Mouse (Mus musculus) midbrain, embryonic 12.5 days (tissue): Measurements from ENCODE around the gene Slc16a2. TPM values are rescaled to one million over a fixed set of nuclear protein-coding genes. Genes with fewer than 3 reads are reported as not detected.

ENCODE experiments used
- ATAC-seq: fragments of 200-750 bp; cut with Nextera tagmentation; 2 replicates; pipeline ENCODE4 v1.8.0; 2017; ENCODE audit warnings: low read depth, moderate TSS enrichment, moderate library complexity; ENCODE audit not compliant: low FRiP score
- H3K27ac ChIP-seq: fragments of 300-500 bp; sonication (generic); replicated peaks from 2 replicates; pipeline ENCODE4 v1.5.1; 2016; ENCODE audit warnings: mild to moderate bottlenecking
- H3K27me3 ChIP-seq: fragments of 300-500 bp; sonication (generic); 2 replicates; pipeline ENCODE4 v1.6.1; 2016; ENCODE audit warnings: mild to moderate bottlenecking
- H3K36me3 ChIP-seq: fragments of 300-500 bp; sonication (generic); 2 replicates; pipeline ENCODE4 v1.6.1; 2016
- H3K4me1 ChIP-seq: fragments of 300-500 bp; sonication (generic); 2 replicates; pipeline ENCODE4 v1.6.1; 2016
- H3K4me2 ChIP-seq: fragments of 300-500 bp; sonication (generic); replicated peaks from 2 replicates; pipeline ENCODE4 v1.6.1; 2016; ENCODE audit warnings: mild to moderate bottlenecking, moderate library complexity
- H3K4me3 ChIP-seq: fragments of 300-500 bp; sonication (generic); 2 replicates; pipeline ENCODE4 v1.5.1; 2016; ENCODE audit warnings: mild to moderate bottlenecking
- H3K9ac ChIP-seq: fragments of 300-500 bp; sonication (generic); replicated peaks from 2 replicates; pipeline ENCODE4 v1.6.1; 2016; ENCODE audit warnings: mild to moderate bottlenecking, moderate library complexity
- H3K9me3 ChIP-seq: fragments of 300-500 bp; sonication (generic); 2 replicates; pipeline ENCODE4 v1.6.1; 2016; ENCODE audit warnings: mild to moderate bottlenecking
- whole genome bisulfite sequencing: fragments of 180-500 bp; shearing (Covaris S2); methylation state at CpG from one replicate; pipeline ENCODE4 v1.1.7; 2016; 5-methylcytosine and 5-hydroxymethylcytosine counted together
- polyA plus RNA-seq: library from polyadenylated mRNA; unstranded; fragments of >200 nt; fragmentation: Nextera tagmentation; extraction: Ambion mirVana; gene quantifications from 2 replicates; pipeline ENCODE4 v1.2.1, GENCODE M21; 2016

Gene Slc16a2
- polyA plus RNA-seq = 12.6 and 16.9 TPM in 2 replicates

- H3K4me3 ChIP-seq = peak within 1 kb of the TSS; percentile 55
- no peaks in the 10 kb centered on the region for H3K36me3 ChIP-seq
- H3K9ac ChIP-seq = peak within 1 kb of the TSS; percentile 66
- no peaks in the 10 kb centered on the region for H3K9me3 ChIP-seq
- H3K27ac ChIP-seq = peak within 1 kb of the TSS; percentile 66
- H3K4me2 ChIP-seq = peak within 1 kb of the TSS; percentile 77
- H3K27me3 ChIP-seq = peaks cover 82% of the 10 kb centered on the region
- WGBS = 7% methylated on average over 11 of the region's 17 CpGs
- peak; percentile 92 for ATAC-seq
- H3K4me1 ChIP-seq = peaks cover 7% of the 10 kb centered on the region
These were observed at the start of gene Slc16a2 for GRCm38 (mm10) chrX:103821832-103822196. Gene Slc16a2 (minus strand): TSS chrX:103821983.

- H3K9me3 ChIP-seq = no peaks in the 10 kb centered on the region
- H3K27ac ChIP-seq = no peak overlapping the region
- H3K27me3 ChIP-seq = peaks cover 42% of the 10 kb centered on the region
- no peak for ATAC-seq
- no peak overlapping the region for H3K9ac ChIP-seq
- WGBS = 70% methylated on average over 2 of the region's 2 CpGs
- H3K4me1 ChIP-seq = no peaks in the 10 kb centered on the region
- no peak overlapping the region for H3K4me2 ChIP-seq
- no peak overlapping the region for H3K4me3 ChIP-seq
- H3K36me3 ChIP-seq = no peaks in the 10 kb centered on the region
These were observed 41.7 kb upstream of the Slc16a2 start for GRCm38 (mm10) chrX:103863502-103863901.

- H3K9ac ChIP-seq = no peak overlapping the region
- H3K36me3 ChIP-seq = no peaks in the 10 kb centered on the region
- no peak overlapping the region for H3K4me3 ChIP-seq
- no peak overlapping the region for H3K4me2 ChIP-seq
- no peak for ATAC-seq
- no peaks in the 10 kb centered on the region for H3K9me3 ChIP-seq
- 90% methylated on average over 3 of the region's 3 CpGs for WGBS
- peaks cover 39% of the 10 kb centered on the region for H3K27me3 ChIP-seq
- no peak overlapping the region for H3K27ac ChIP-seq
- no peaks in the 10 kb centered on the region for H3K4me1 ChIP-seq
These were observed 41.1 kb upstream of the Slc16a2 start for GRCm38 (mm10) chrX:103862877-103863276.

GRCm38 (mm10) chrX:103845266-103845665 is 23.5 kb upstream of the Slc16a2 start:
- Histone ChIP-seq H3K4me2 (no peak overlapping the region), H3K27ac (no peak overlapping the region), H3K4me3 (no peak overlapping the region), H3K36me3 (no peaks in the 10 kb centered on the region), H3K9me3 (no peaks in the 10 kb centered on the region), H3K4me1 (no peaks in the 10 kb centered on the region), H3K9ac (no peak overlapping the region), H3K27me3 (peaks cover 40% of the 10 kb centered on the region)
- 40% methylated on average over 2 of the region's 2 CpGs for WGBS
- ATAC-seq = no peak

- Histone ChIP-seq H3K9ac (no peak overlapping the region), H3K27me3 (peaks cover 37% of the 10 kb centered on the region), H3K36me3 (no peaks in the 10 kb centered on the region), H3K9me3 (no peaks in the 10 kb centered on the region), H3K27ac (no peak overlapping the region), H3K4me3 (no peak overlapping the region), H3K4me2 (no peak overlapping the region), H3K4me1 (no peaks in the 10 kb centered on the region)
- WGBS = 90% methylated on average over 2 of the region's 2 CpGs
- ATAC-seq = no peak
These were observed 7.1 kb upstream of the Slc16a2 start for GRCm38 (mm10) chrX:103828836-103829235.

GRCm38 (mm10) chrX:103822271-103822811 is 558 bp upstream of the Slc16a2 start:
- Histone ChIP-seq H3K27ac (peak overlapping the region; percentile 66), H3K4me1 (peaks cover 7% of the 10 kb centered on the region), H3K9me3 (no peaks in the 10 kb centered on the region), H3K4me3 (peak overlapping the region; percentile 55), H3K4me2 (peak overlapping the region; percentile 77), H3K27me3 (peaks cover 77% of the 10 kb centered on the region), H3K9ac (peak overlapping the region; percentile 51; the same call in 1 of the 2 replicates), H3K36me3 (no peaks in the 10 kb centered on the region)
- WGBS = 21% methylated on average over 16 of the region's 20 CpGs
- peak; percentile 60 for ATAC-seq

- WGBS = 23% methylated on average over 37 of the region's 37 CpGs
- ATAC-seq = peak; percentile 55
- Histone ChIP-seq H3K27me3 (peaks cover 81% of the 10 kb centered on the region), H3K4me3 (peak overlapping the region; percentile 55), H3K9me3 (no peaks in the 10 kb centered on the region), H3K36me3 (no peaks in the 10 kb centered on the region), H3K4me2 (peak overlapping the region; percentile 77), H3K27ac (peak overlapping the region; percentile 66), H3K9ac (peak overlapping the region; percentile 66), H3K4me1 (peaks cover 7% of the 10 kb centered on the region)
These were observed 470 bp downstream of the Slc16a2 start for GRCm38 (mm10) chrX:103821195-103821831.

- H3K4me2 ChIP-seq = peak overlapping the region; percentile 77
- H3K4me3 ChIP-seq = peak overlapping the region; percentile 55
- 24% methylated on average over 35 of the region's 35 CpGs for WGBS
- H3K27ac ChIP-seq = no peak overlapping the region
- peak overlapping the region; percentile 66 for H3K9ac ChIP-seq
- H3K36me3 ChIP-seq = no peaks in the 10 kb centered on the region
- ATAC-seq = 0 out of 2 replicates have a peak, but pooled peaks have one; percentile 8
- peaks cover 85% of the 10 kb centered on the region for H3K27me3 ChIP-seq
- H3K4me1 ChIP-seq = peaks cover 7% of the 10 kb centered on the region
- H3K9me3 ChIP-seq = no peaks in the 10 kb centered on the region
These were observed 1.2 kb downstream of the Slc16a2 start for GRCm38 (mm10) chrX:103820307-103821194.

GRCm38 (mm10) chrX:103819253-103819652 is 2.5 kb downstream of the Slc16a2 start:
- ATAC-seq = no peak
- Histone ChIP-seq H3K4me2 (peak overlapping the region; percentile 77), H3K4me1 (peaks cover 7% of the 10 kb centered on the region), H3K27me3 (peaks cover 83% of the 10 kb centered on the region), H3K27ac (no peak overlapping the region), H3K4me3 (no peak overlapping the region), H3K9ac (no peak overlapping the region), H3K9me3 (no peaks in the 10 kb centered on the region), H3K36me3 (no peaks in the 10 kb centered on the region)
- 38% methylated on average over 6 of the region's 6 CpGs for WGBS

- ATAC-seq = no peak
- Histone ChIP-seq H3K4me3 (no peak overlapping the region), H3K9me3 (no peaks in the 10 kb centered on the region), H3K27ac (no peak overlapping the region), H3K4me1 (no peaks in the 10 kb centered on the region), H3K9ac (no peak overlapping the region), H3K4me2 (no peak overlapping the region), H3K27me3 (peaks cover 81% of the 10 kb centered on the region), H3K36me3 (no peaks in the 10 kb centered on the region)
- WGBS = 64% methylated on average over 1 of the region's 1 CpGs
These were observed 9.1 kb downstream of the Slc16a2 start for GRCm38 (mm10) chrX:103812690-103813089.

GRCm38 (mm10) chrX:103810483-103810882 is 11.3 kb downstream of the Slc16a2 start:
- no peak for ATAC-seq
- 59% methylated on average over 1 of the region's 1 CpGs for WGBS
- Histone ChIP-seq H3K27ac (no peak overlapping the region), H3K4me3 (no peak overlapping the region), H3K4me1 (no peaks in the 10 kb centered on the region), H3K36me3 (no peaks in the 10 kb centered on the region), H3K4me2 (no peak overlapping the region), H3K9ac (no peak overlapping the region), H3K9me3 (no peaks in the 10 kb centered on the region), H3K27me3 (peaks cover 84% of the 10 kb centered on the region)

GRCm38 (mm10) chrX:103806373-103806772 is 15.4 kb downstream of the Slc16a2 start:
- H3K9ac ChIP-seq = no peak overlapping the region
- no peak for ATAC-seq
- H3K9me3 ChIP-seq = no peaks in the 10 kb centered on the region
- no peaks in the 10 kb centered on the region for H3K36me3 ChIP-seq
- no peaks in the 10 kb centered on the region for H3K4me1 ChIP-seq
- H3K27me3 ChIP-seq = peaks cover 84% of the 10 kb centered on the region
- no peak overlapping the region for H3K4me2 ChIP-seq
- H3K27ac ChIP-seq = no peak overlapping the region
- no peak overlapping the region for H3K4me3 ChIP-seq
- 80% methylated on average over 4 of the region's 4 CpGs for WGBS
